Mouse (Mus musculus): ENCODE results near the gene Rtn4rl1. TPM values are rescaled to one million over a fixed set of nuclear protein-coding genes. Genes with fewer than 3 reads are reported as not detected.
A peak's percentile ranks its signal among the peaks of the same experiment; 100 is the strongest.

The Rtn4rl1 gene
- total RNA-seq, 2 experiments from 2014 or later, result 0.54 to 1.1 TPM

- Histone ChIP-seq H3K4me3 (no peak overlapping the region), H3K27ac (no peak overlapping the region)
- intact Hi-C loops (cut with DNase I), result no loop called here
- DNase-seq, result peak; percentile 48
- TF ChIP-seq CTCF (IDR thresholded peaks at IDR 0.05), result no peak
Measured at GRCm38 (mm10) chr11:75240158-75240934, 46.8 kb downstream of the Rtn4rl1 start.

- DNase-seq, result no peak
- Histone ChIP-seq H3K4me3 (no peak overlapping the region), H3K27ac (no peak overlapping the region)
- no peak for TF ChIP-seq CTCF (IDR thresholded peaks at IDR 0.05)
- intact Hi-C loops (cut with DNase I), result no loop called here
Measured at GRCm38 (mm10) chr11:75242710-75243255, 49.2 kb downstream of the Rtn4rl1 start.

- Histone ChIP-seq H3K27ac (no peak overlapping the region), H3K4me3 (no peak overlapping the region)
- DNase-seq, result no peak
- TF ChIP-seq CTCF (IDR thresholded peaks at IDR 0.05), result no peak
- intact Hi-C loops (cut with DNase I), result no loop called here
Measured at GRCm38 (mm10) chr11:75244368-75245275, 51.0 kb downstream of the Rtn4rl1 start.

DNA sequence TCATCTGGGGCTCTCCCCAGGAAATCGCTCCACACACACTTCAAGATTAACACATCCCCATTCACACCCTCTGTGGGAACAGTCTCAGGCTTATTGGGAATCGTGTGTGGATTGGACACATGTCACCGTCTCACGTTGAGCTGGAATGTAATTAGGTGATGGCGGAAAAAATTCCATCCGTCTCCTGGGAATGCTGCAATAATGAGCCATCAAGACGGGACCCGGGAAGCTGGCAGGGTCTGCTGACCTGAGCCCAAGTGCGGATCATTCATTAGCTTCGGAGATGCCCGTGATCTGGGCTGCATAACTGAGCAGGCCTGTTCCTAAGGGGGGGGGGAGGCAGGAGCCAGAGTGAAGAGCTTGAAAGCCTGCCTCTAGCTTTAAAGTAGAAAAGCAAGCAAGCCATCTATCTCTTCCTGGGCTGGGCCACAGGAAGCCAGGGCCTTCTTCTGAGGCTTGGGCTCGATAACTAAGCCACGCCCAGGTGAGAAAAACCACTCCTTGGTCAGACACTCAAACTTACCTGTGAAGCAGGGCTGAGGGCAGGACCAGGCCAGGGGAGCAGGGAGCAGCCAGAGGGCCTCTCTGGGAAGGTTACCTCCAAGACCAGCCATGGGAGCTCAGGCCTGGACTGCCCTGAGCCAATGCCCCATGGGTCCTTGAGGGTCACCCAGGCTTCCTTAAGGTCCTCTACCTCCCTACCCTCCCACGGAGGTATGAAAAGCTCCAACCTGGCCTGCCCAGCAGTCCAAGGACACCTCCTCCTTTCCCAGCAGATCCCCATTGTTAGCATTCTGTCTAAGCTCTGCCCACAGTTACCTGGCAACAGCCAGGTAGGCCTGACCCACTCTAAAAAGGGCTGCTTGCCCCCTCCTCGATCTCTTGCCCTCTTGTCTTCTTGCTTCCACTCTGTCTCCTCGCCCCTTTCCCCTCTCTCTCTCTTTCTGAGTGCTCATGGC is 52.1 kb downstream of the Rtn4rl1 start:
- intact Hi-C loops (cut with DNase I), result no loop called here
- no peak for DNase-seq
- no peak overlapping the region for H3K27ac ChIP-seq

DNA sequence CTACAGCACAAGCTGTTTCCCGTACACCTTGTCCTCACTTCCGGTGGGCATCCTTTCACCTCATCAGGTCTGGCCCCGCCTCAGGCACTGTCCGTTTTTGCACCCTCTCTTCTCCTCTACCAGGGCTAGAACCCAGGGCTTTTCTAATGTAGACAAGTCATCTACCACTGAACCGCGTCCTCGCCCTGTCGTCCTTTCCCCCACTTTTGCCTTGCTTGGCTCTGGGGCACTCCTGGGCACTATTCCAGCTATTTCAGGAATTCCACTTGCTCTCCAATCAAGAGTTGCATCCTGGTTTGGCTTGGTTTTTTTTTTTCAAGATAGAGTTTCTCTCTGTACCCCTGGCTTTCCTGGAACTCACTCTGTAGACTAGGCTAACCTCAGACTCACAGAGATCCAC is 53.0 kb downstream of the Rtn4rl1 start:
- TF ChIP-seq CTCF (IDR thresholded peaks at IDR 0.05), result no peak
- Histone ChIP-seq H3K27ac (no peak overlapping the region), H3K4me3 (no peak overlapping the region)
- no peak for DNase-seq
- intact Hi-C loops (cut with DNase I), result no loop called here

More for the DNA sequence above, 52.1 kb downstream of the Rtn4rl1 start:
- no peak overlapping the region for H3K4me3 ChIP-seq
- TF ChIP-seq CTCF (IDR thresholded peaks at IDR 0.05), result no peak

GRCm38 (mm10) chr11:75247137-75247730 is 53.7 kb downstream of the Rtn4rl1 start:
- Histone ChIP-seq H3K4me3 (no peak overlapping the region), H3K27ac (no peak overlapping the region)
- TF ChIP-seq CTCF (IDR thresholded peaks at IDR 0.05), result no peak
- DNase-seq, result no peak
- intact Hi-C loops (cut with DNase I), result no loop called here

GRCm38 (mm10) chr11:75249588-75249987 is 56.0 kb downstream of the Rtn4rl1 start:
- no peak overlapping the region for H3K27ac ChIP-seq

GRCm38 (mm10) chr11:75251006-75251512 is 57.5 kb downstream of the Rtn4rl1 start:
- intact Hi-C loops (cut with DNase I), result no loop called here
- Histone ChIP-seq H3K4me3 (no peak overlapping the region), H3K27ac (no peak overlapping the region)
- no peak for DNase-seq
- no peak for TF ChIP-seq CTCF (IDR thresholded peaks at IDR 0.05)

More at GRCm38 (mm10) chr11:75249588-75249987, 56.0 kb downstream of the Rtn4rl1 start:
- intact Hi-C loops (cut with DNase I), result no loop called here
- TF ChIP-seq CTCF (IDR thresholded peaks at IDR 0.05), result no peak
- no peak overlapping the region for H3K4me3 ChIP-seq
- no peak for DNase-seq

- H3K4me3 ChIP-seq, result no peak overlapping the region
- no peak overlapping the region for H3K27ac ChIP-seq
- intact Hi-C loops (cut with DNase I), result no loop called here
- no peak for DNase-seq
- TF ChIP-seq CTCF (IDR thresholded peaks at IDR 0.05), result no peak
Measured at GRCm38 (mm10) chr11:75251557-75252070, 58.0 kb downstream of the Rtn4rl1 start.

DNA sequence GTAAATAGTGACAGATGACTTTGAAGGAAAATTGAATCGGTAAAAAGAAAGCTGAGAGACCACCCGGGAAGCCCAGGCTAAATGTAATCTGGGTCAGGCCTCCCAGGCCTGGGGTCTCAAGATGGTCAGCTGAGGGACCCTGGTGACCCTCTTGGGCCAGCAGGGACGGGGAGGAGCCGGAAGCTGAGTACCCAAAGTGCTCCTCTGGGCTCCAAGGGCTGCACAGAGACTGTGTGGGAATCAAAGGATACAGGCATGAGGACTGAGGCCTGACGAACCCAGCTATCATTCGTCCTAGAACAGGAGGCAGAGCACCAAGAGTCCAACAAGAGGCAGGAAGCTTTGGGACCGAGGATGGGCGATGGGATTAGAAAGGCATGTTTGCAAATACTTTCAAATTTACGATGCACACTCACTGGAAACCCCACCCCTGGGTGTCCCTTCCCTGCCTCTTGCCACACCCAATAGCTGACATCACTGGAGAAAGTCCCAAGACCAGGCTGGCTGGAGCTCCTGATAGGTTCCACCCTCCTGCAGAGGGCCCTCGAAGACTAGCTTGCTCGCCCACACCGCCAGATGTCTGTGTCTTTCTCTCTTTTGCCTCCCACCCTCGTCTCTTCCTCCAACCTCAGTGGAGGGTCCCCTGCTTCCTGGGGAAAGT is 60.8 kb downstream of the Rtn4rl1 start:
- intact Hi-C loops (cut with DNase I), result no loop called here
- peak; percentile 76 for DNase-seq
- TF ChIP-seq CTCF (IDR thresholded peaks at IDR 0.05), result peak; percentile 36
- Histone ChIP-seq H3K4me3 (peak overlapping the region; percentile 53), H3K27ac (peak overlapping the region; percentile 72)

- no peak for DNase-seq
- intact Hi-C loops (cut with DNase I), result no loop called here
- no peak for TF ChIP-seq CTCF (IDR thresholded peaks at IDR 0.05)
- Histone ChIP-seq H3K4me3 (no peak overlapping the region), H3K27ac (peak overlapping the region; percentile 72; the same call in 1 of the 2 replicates)
Measured at GRCm38 (mm10) chr11:75255330-75255729, 61.7 kb downstream of the Rtn4rl1 start.
